Mouse (Mus musculus): ENCODE data around the gene Gm15557.
A peak's percentile ranks its signal among the peaks of the same experiment; 100 is the strongest.
"Not testable (repeated sequence)": the region's sequence is repeated elsewhere in the genome, so short reads cannot be mapped to it uniquely, and the experiment has no call there.

Gene Gm15557

GRCm38 (mm10) chr2:155940681-155941080, at the start of gene Gm15557:
TSS of gene Gm15557 (plus strand) at chr2:155940728.
- no peak for DNase-seq (ENCODE audit: low read depth, low spot score)

- DNase-seq (ENCODE audit: low read depth, low spot score): no peak
Observed at GRCm38 (mm10) chr2:155894307-155895045, 46.1 kb upstream of the Gm15557 start.

- DNase-seq (ENCODE audit: low read depth, low spot score): no peak
Observed at GRCm38 (mm10) chr2:155895046-155895735, 45.3 kb upstream of the Gm15557 start.

- no peak for DNase-seq (ENCODE audit: low read depth, low spot score)
Observed at GRCm38 (mm10) chr2:155902989-155903631, 37.4 kb upstream of the Gm15557 start.

- DNase-seq (ENCODE audit: low read depth, low spot score): no peak
Observed at GRCm38 (mm10) chr2:155903632-155904008, 36.9 kb upstream of the Gm15557 start.

GRCm38 (mm10) chr2:155914684-155915083, 25.8 kb upstream of the Gm15557 start:
- DNase-seq (ENCODE audit: low read depth, low spot score): no peak

- no peak for DNase-seq (ENCODE audit: low read depth, low spot score)
Observed at GRCm38 (mm10) chr2:155923143-155923542, 17.4 kb upstream of the Gm15557 start.

- DNase-seq (ENCODE audit: low read depth, low spot score): not testable (repeated sequence)
Observed at GRCm38 (mm10) chr2:155925213-155925612, 15.3 kb upstream of the Gm15557 start.

GRCm38 (mm10) chr2:155928711-155929345, 11.7 kb upstream of the Gm15557 start:
- no peak for DNase-seq (ENCODE audit: low read depth, low spot score)

- peak; percentile 74 for DNase-seq (ENCODE audit: low read depth, low spot score)
Observed at GRCm38 (mm10) chr2:155929531-155930442, 10.7 kb upstream of the Gm15557 start, which contains the start of gene Uqcc1. TSS of gene Uqcc1 (minus strand) at chr2:155930310.

GRCm38 (mm10) chr2:155939897-155940529, 515 bp upstream of the Gm15557 start:
- DNase-seq (ENCODE audit: low read depth, low spot score): no peak

GRCm38 (mm10) chr2:155941697-155942442, 1.3 kb downstream of the Gm15557 start:
- no peak for DNase-seq (ENCODE audit: low read depth, low spot score)

- DNase-seq (ENCODE audit: low read depth, low spot score): no peak
Observed at GRCm38 (mm10) chr2:155943463-155943862, 2.9 kb downstream of the Gm15557 start.

GRCm38 (mm10) chr2:155944685-155945084, 4.2 kb downstream of the Gm15557 start:
- DNase-seq (ENCODE audit: low read depth, low spot score): no peak

GRCm38 (mm10) chr2:155945124-155945523, 4.6 kb downstream of the Gm15557 start, which contains the start of gene Gdf5:
TSS of gene Gdf5 (minus strand) at chr2:155945367.
- DNase-seq (ENCODE audit: low read depth, low spot score): no peak

GRCm38 (mm10) chr2:155945580-155945979, 5.1 kb downstream of the Gm15557 start:
- DNase-seq (ENCODE audit: low read depth, low spot score): no peak

GRCm38 (mm10) chr2:155946069-155946468, 5.5 kb downstream of the Gm15557 start:
- DNase-seq (ENCODE audit: low read depth, low spot score): no peak

- DNase-seq (ENCODE audit: low read depth, low spot score): no peak
Observed at GRCm38 (mm10) chr2:155946499-155946898, 6.0 kb downstream of the Gm15557 start.

GRCm38 (mm10) chr2:155947390-155948002, 7.0 kb downstream of the Gm15557 start:
- no peak for DNase-seq (ENCODE audit: low read depth, low spot score)
